Mouse (Mus musculus): Measurements from ENCODE around the gene Agfg2. TPM values are rescaled to one million over a fixed set of nuclear protein-coding genes. Genes with fewer than 3 reads are reported as not detected.

The Agfg2 gene
- total RNA-seq, 2 experiments from 2014 or later: 28.5 to 31.9 TPM

- peak in 1 of 2 experiments; percentile 66 for DNase-seq (ENCODE audit: low spot score in 2 of 2)
These were observed 73.8 kb downstream of the Agfg2 start for GRCm38 (mm10) chr5:137610548-137611244.

GRCm38 (mm10) chr5:137610056-137610455, 74.5 kb downstream of the Agfg2 start:
- DNase-seq (ENCODE audit: low spot score in 2 of 2): no peak

- DNase-seq (ENCODE audit: low spot score in 2 of 2): no peak
These were observed 75.2 kb downstream of the Agfg2 start for GRCm38 (mm10) chr5:137609292-137609691.

- DNase-seq (ENCODE audit: low spot score in 2 of 2): no peak
These were observed 75.8 kb downstream of the Agfg2 start for GRCm38 (mm10) chr5:137608654-137609190.

- no peak for DNase-seq (ENCODE audit: low spot score in 2 of 2)
These were observed 76.5 kb downstream of the Agfg2 start for GRCm38 (mm10) chr5:137607860-137608653.

GRCm38 (mm10) chr5:137601365-137601729, 83.2 kb downstream of the Agfg2 start:
- no peak for DNase-seq (ENCODE audit: low spot score in 2 of 2)

- DNase-seq (ENCODE audit: low spot score in 2 of 2): peak; percentile 79 to 94
These were observed 83.7 kb downstream of the Agfg2 start, which contains the start of gene Mospd3 for GRCm38 (mm10) chr5:137600619-137601364. Gene Mospd3 (minus strand): TSS chr5:137601058.

Other genes starting within 250 kb of the Agfg2 start
- gene Zan, start 207.7 kb downstream of the Agfg2 start, total RNA-seq (2021): under 1 TPM; 0.20 to 0.36 TPM
- 10 to 100 TPM; 26.5 to 26.9 TPM for gene Pop7, start 182.2 kb downstream of the Agfg2 start, total RNA-seq (2021)
- gene Gigyf1, start 166.2 kb downstream of the Agfg2 start, total RNA-seq (2021): 10 to 100 TPM; 65.1 to 69.2 TPM
- gene Epo, start 151.5 kb downstream of the Agfg2 start, total RNA-seq (2021): not detected
- gene Gnb2, start 151.2 kb downstream of the Agfg2 start, total RNA-seq (2021): 100 to 1,000 TPM; 771 to 773 TPM
- 1 to 10 TPM; 8.1 TPM for gene Actl6b, start 131.2 kb downstream of the Agfg2 start, total RNA-seq (2021)
- gene Tfr2, start 114.9 kb downstream of the Agfg2 start, total RNA-seq (2021): 10 to 100 TPM in 1 of 2 experiments, 1 to 10 TPM in 1; 2.4 to 25.8 TPM
- 10 to 100 TPM; 52.4 to 54.0 TPM for gene Mospd3, start 83.7 kb downstream of the Agfg2 start, total RNA-seq (2021)
- gene Pcolce, start 70.9 kb downstream of the Agfg2 start, total RNA-seq (2021): 100 to 1,000 TPM; 549 to 594 TPM
- 1 to 10 TPM; 1.2 to 3.3 TPM for gene Fbxo24, start 55.7 kb downstream of the Agfg2 start, total RNA-seq (2021)
- 10 to 100 TPM; 27.9 to 34.5 TPM for gene Lrch4, start 55.6 kb downstream of the Agfg2 start, total RNA-seq (2021)
- 10 to 100 TPM; 16.3 to 16.4 TPM for gene Gm20605, start 55.6 kb downstream of the Agfg2 start, total RNA-seq (2021)
- 1 to 10 TPM; 8.3 to 8.9 TPM for gene Sap25, start 43.4 kb downstream of the Agfg2 start, total RNA-seq (2021)
- gene Irs3, start 39.0 kb downstream of the Agfg2 start, total RNA-seq (2021): under 1 TPM; 0.56 to 0.79 TPM
- 10 to 100 TPM; 10.9 to 11.6 TPM for gene Nyap1, start 56.9 kb upstream of the Agfg2 start, total RNA-seq (2021)
- 100 to 1,000 TPM; 138 to 140 TPM for gene Tsc22d4, start 61.0 kb upstream of the Agfg2 start, total RNA-seq (2021)
- gene Ppp1r35, start 94.1 kb upstream of the Agfg2 start, total RNA-seq (2021): 10 to 100 TPM; 29.9 to 40.3 TPM
- 10 to 100 TPM; 58.4 to 67.5 TPM for gene Mepce, start 102.9 kb upstream of the Agfg2 start, total RNA-seq (2021)
- gene Zcwpw1, start 103.1 kb upstream of the Agfg2 start, total RNA-seq (2021): 1 to 10 TPM; 8.9 to 9.3 TPM
- 1 to 10 TPM; 3.1 to 5.5 TPM for gene Pilra, start 151.6 kb upstream of the Agfg2 start, total RNA-seq (2021)
- gene Pilrb1, start 173.4 kb upstream of the Agfg2 start, total RNA-seq (2021): 1 to 10 TPM; 2.9 to 3.6 TPM
- gene Pilrb2, start 187.1 kb upstream of the Agfg2 start, total RNA-seq (2021): 1 to 10 TPM; 2.8 to 3.4 TPM
- gene Cyp3a13, start 236.9 kb upstream of the Agfg2 start, total RNA-seq (2021): 1 to 10 TPM in 1 of 2 experiments, under 1 TPM in 1; 0.17 to 3.0 TPM

All from adrenal gland, postnatal 4 days (tissue).